Mouse (Mus musculus) kidney, adult 2 months (tissue): ENCODE results near the gene Phactr1.

ENCODE experiments used
- CTCF ChIP-seq: fragments of 200-500 bp; conservative IDR thresholded peaks from 2 replicates; pipeline ENCODE4 v1.5.1; 2011; ENCODE audit warnings: low read depth, mild to moderate bottlenecking, control low read depth, low read length, moderate library complexity, mixed read lengths; ENCODE audit not compliant: insufficient read depth, insufficient read length
- POLR2A ChIP-seq: fragments of 200-500 bp; IDR thresholded peaks from one replicate; pipeline ENCODE4 v1.6.1; 2011; ENCODE audit warnings: low read depth, low read length, control low read depth

DNA sequence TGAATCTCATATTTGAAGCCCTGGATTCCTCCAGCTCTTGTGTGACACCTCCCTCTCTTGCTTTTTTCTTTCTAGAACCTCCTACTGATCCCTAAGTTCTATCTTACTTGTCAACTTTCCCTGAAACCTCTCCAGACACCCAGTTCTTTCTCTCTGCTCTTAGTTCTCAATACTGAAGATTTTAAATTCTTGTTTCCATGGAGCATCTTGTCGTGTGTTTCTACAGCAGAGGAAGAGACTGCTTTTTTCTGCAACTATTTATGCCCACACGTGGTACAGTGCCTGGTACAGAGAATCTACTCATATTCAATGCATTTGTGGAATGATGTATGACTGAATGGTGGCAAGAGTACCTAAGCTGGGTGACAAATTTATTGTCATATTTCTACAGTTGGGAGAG lies 158.9 kb downstream of the Phactr1 start:
- TF ChIP-seq POLR2A (no peak), CTCF (no peak)
